Mouse (Mus musculus): ENCODE data around the gene Cars.
"Not testable (repeated sequence)": the region's sequence is repeated elsewhere in the genome, so short reads cannot be mapped to it uniquely, and the experiment has no call there.

Gene Cars

DNA sequence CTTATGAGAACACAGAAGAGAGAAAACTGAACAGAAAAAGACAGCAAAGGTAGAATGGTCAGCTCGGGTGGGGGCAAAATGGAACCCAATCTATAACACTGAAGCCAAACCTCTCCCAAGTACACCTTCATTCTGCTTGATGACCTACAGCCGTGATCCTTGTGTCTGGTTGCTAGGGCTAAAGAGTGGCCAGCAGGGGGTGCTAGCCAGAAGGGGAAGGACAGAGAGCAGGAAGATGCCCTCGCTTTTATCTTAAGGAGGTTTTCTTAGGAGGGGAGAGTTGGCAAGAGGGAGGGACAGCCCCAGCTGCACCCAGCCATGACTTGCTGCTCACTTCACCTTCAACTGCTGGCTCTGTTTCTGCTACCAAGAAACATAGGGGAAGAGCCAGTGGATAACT lies 15.9 kb downstream of the Cars start:
- peak; percentile 78 for DNase-seq

GRCm38 (mm10) chr7:143583025-143583424 lies 16.9 kb downstream of the Cars start:
- no peak for DNase-seq

GRCm38 (mm10) chr7:143575751-143576150 lies 24.1 kb downstream of the Cars start:
- no peak for DNase-seq

DNA sequence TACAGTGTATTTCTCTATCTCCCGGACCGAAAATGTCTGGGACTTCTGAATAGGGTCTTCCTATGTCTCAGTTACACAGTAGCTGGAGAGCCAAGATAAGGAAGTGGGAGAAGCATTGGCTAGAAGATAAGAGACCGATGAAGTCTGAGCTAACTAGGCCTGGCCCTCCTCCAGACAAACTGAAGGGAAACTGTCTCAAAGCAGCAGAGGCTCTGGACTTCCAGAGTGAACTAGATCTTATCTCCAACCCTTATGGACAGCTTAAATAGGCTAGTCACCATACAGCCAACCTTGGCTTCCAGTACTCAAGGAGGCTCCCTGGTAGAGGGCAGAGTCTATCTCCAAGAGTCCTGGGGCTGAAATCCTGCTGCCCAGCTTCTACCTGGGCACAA lies 34.2 kb downstream of the Cars start:
- DNase-seq = no peak

GRCm38 (mm10) chr7:143565015-143565647 lies 34.8 kb downstream of the Cars start:
- no peak for DNase-seq

DNA sequence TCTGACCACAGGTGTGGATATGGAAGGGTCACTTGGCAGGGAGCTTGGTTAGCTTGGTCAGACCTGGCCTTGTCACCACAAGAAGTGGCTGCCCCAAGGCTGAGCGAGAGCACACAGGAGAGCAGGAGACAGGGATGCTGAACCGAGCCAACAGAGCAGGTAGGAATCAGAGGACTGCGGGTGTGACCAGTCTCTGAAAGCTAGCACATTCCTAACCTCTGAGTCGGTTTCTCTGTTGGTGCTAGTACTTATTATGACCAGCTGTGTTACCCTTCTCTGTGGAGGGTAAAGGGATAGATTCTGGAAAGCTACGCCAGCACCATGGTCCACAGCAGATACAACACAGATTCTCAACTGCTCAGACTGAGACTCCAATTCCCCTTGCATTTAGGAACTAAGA lies 36.1 kb downstream of the Cars start:
- DNase-seq = no peak

DNA sequence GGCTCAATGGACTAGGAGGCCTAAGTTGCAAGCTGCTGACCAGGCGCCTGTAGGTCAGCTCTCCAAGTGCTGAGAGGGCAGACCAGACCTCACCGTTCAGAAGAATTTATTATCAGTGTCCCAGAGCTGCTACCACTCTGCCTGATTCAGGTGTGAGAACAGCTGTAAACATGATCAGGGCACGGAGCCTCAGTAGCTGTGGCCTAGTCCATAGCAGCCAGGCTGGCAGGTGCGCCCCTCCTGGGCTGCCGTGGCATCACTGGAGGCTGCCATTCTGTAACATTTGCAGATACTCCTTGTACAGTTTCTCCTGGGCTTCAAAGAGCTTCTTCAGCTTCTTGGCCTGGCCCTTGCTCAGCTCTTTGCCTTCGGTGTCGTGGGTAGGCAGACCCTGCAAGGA lies 42.3 kb downstream of the Cars start:
- DNase-seq = no peak

- peak; percentile 28 for DNase-seq
Observed at GRCm38 (mm10) chr7:143556964-143557610, 42.8 kb downstream of the Cars start.

DNA sequence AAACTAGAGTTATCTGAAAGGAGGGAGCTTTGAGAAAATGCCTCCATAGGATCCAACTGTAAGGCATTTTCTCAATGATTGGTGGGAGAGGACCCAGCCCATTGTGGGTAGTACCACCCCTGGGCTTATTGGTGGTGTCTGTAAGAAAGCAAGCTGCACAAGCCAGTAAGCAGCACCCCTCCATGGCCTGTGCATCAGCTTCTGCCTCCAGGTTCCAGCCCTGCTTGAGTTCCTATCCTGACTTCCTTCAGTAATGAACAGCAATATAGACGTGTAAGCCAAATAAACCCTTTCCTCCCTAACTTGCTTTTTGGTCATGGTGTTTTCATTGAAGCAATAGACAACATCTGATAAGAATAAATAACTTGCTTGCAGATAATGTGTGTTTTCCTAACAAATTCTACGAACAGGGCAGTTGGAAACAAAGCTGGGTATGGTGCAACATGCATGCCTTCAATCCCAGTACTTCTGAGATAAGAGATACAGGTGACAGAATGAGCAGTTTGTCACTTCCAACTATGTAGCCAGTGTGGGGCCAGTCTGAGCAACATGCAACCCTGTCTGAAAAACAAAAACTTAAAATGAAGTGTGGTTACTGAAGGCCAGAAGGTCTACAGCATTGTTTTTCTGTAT lies 50.2 kb downstream of the Cars start:
- DNase-seq = no peak

- DNase-seq = peak; percentile 99
Observed at GRCm38 (mm10) chr7:143548976-143549457, 50.9 kb downstream of the Cars start, which contains the start of gene Nap1l4. TSS of gene Nap1l4 (minus strand) at chr7:143549106.

GRCm38 (mm10) chr7:143548231-143548961 lies 51.5 kb downstream of the Cars start:
- no peak for DNase-seq

- no peak for DNase-seq
Observed at GRCm38 (mm10) chr7:143546554-143546953, 53.3 kb downstream of the Cars start.

DNA sequence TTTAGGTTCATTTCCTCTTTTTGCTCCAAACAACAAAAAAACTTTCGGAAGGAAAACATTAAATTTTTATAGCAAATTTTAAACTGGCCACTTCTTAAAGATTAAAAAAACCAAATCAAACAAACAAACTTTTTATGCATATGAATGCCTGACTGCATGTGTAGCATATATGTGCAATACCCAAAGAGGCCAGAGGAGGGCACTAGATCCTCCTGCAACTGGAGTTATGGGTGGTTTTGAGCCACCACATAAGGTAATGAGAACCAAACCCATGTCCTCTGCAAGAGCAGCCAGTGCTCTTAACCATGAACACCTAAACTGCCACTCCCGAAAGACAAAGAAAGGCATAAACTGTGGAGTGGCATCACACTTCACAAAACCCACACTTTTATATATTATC lies 55.5 kb downstream of the Cars start:
- DNase-seq = peak; percentile 49

DNA sequence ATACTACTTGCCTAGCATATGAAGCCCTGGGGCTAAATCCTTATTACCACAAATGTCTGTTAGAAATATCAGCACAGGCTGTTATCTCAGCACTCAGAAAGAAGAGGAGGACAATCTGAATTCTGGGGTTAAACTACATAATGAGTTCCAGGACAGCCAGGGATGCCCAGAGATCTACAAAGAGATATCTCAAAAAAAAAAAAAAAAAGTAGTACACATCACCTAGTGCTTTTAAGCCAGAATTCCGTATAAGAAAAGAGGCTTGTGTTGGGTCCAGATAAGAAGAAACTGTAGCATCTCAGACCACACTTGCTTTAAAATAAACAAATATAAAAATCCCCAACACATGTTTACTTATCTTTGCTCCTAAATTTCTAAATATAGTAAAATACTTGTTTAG lies 61.2 kb downstream of the Cars start:
- no peak for DNase-seq

- DNase-seq = not testable (repeated sequence)
Observed at GRCm38 (mm10) chr7:143538229-143538628, 61.7 kb downstream of the Cars start.

GRCm38 (mm10) chr7:143536251-143536650 lies 63.6 kb downstream of the Cars start:
- no peak for DNase-seq

DNA sequence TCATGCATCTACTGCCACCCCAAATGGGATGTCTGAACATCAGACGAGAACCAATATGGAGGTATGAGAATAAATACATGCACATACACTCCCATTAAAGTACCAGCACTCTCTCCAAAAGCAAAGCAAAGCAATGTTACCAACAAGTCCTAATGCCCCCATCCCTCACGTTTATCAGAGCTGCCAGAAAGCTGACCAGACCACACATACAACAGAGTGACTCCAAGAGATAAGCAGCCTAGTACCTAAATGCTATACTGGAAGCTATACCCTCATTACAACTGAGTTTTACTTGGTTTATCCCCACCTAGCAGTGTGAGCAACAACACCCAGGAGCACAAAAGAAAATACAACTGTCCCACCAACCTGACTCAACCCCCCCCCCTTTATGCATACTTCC lies 66.6 kb downstream of the Cars start:
- no peak for DNase-seq

GRCm38 (mm10) chr7:143532410-143532809 lies 67.5 kb downstream of the Cars start:
- DNase-seq = no peak

DNA sequence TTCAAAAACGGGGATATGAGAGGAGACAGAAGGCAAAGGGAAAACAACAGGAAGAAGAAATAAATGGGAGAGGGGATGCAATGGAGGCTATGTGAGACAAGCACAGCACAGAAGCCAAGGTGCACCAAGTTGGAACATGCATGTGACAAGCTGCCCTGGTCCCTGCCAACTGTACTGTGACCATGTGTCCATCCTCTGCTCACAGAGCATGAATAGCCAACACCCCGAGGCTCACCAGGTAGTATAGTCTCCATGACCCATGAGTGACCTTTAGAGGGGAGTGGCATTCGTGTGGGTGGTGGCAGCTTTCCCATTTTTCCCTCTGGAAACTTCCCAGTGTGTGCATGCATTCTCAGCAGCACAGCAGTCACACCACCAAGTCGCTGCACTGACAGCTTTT lies 80.6 kb downstream of the Cars start:
- no peak for DNase-seq

- DNase-seq = no peak
Observed at GRCm38 (mm10) chr7:143514416-143514768, 85.5 kb downstream of the Cars start.

- DNase-seq = no peak
Observed at GRCm38 (mm10) chr7:143513763-143514415, 86.0 kb downstream of the Cars start.

DNA sequence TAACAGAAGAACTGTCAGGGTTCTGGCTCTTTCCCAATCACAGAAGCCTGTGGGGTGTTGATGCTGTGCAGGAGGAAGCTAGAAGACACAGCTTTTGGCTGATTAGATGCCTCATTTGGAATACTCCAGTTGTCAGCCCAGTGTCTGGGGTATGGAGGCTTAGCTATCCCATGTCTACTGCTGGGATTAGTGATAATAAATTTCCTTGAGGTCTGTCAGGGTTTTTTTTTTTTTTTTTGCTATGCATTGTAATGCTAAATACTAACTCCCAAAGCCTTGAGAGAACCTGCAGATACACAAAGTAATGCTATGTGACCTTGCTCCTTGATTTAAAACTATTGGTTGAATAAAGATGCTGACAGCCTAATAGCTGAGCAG lies 88.6 kb downstream of the Cars start:
- no peak for DNase-seq
